In the genomic region with DNA sequence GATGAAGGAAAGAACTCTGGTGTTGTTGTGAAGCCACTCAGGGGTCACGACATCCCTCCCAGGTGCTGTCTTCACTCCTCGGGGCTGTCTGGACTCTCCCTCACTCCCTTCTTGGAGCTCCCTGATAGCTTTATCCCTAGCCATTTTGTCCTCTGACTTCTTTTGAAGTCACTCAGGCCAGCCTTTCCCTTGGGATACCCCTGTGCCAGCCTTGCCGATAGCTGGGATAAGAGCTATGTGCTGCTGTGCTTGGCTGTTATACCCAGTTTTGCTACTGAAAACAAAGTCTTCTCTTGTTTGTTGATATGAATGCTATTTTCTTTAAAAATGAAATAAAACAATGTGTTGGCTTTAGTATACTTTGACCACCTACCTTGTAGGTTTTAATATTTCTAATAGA, we compare ENCODE assay signal across 18 mouse cellular contexts.
DNase-seq lines count a peak whose midpoint lies in the region; ATAC-seq and TF ChIP-seq lines count a peak whose summit lies in the region.
"Had no signal": no experiment of that assay in that cellular context is flagged by ENCODE, and none has a peak within 500 bp of the region (broad histone marks: within the 10 kb centered on the region; RNA-seq: fewer than 3 reads in every experiment).

No protein-coding gene starts in this region.

- peaks cover 14% of the 10 kb centered on the region for H3K4me1 ChIP-seq in kidney, embryonic 15.5 days
- H3K4me1 ChIP-seq in kidney, adult 2 months (ENCODE audit: control insufficient read depth, insufficient read depth, low read length): peaks cover 10% of the 10 kb centered on the region
- H3K4me1 ChIP-seq in lung, postnatal 0 days (ENCODE audit: insufficient read depth, low read depth, low read length): peaks cover 12% of the 10 kb centered on the region

- H3K27ac ChIP-seq in kidney, embryonic 15.5 days: peak overlapping the region; percentile 82
- H3K27ac ChIP-seq in kidney, adult 2 months (ENCODE audit: insufficient read depth, low read depth, low read length): no peak overlapping the region
- H3K27ac ChIP-seq in lung, postnatal 0 days (ENCODE audit: low read length): peak overlapping the region; percentile 60; the same call in 1 of the 2 replicates
- no peak overlapping the region for H3K27ac ChIP-seq in gastrocnemius, adult 2 months
- H3K27ac ChIP-seq: embryonic facial prominence, embryonic 10.5 days; forebrain, embryonic 13.5 days; heart, embryonic 10.5 days had no signal

- H3K36me3 ChIP-seq in kidney, embryonic 15.5 days: no peaks in the 10 kb centered on the region
- no peaks in the 10 kb centered on the region for H3K36me3 ChIP-seq in kidney, adult 2 months (ENCODE audit: control insufficient read depth, insufficient read depth, low read length)
- no peaks in the 10 kb centered on the region for H3K36me3 ChIP-seq in lung, postnatal 0 days (ENCODE audit: insufficient read depth, low read length)
- H3K36me3 ChIP-seq: embryonic facial prominence, embryonic 10.5 days; heart, embryonic 10.5 days; hindbrain, embryonic 12.5 days had no signal

- no peak overlapping the region for H3K4me3 ChIP-seq in kidney, embryonic 15.5 days (replicated peaks)
- H3K4me3 ChIP-seq in kidney, adult 2 months (ENCODE audit: insufficient read depth, low read depth, low read length): no peak overlapping the region
- H3K4me3 ChIP-seq in lung, postnatal 0 days (ENCODE audit: low read depth, low read length): no peak overlapping the region
- H3K4me3 ChIP-seq in gastrocnemius, adult 2 months: no peak overlapping the region
- H3K4me3 ChIP-seq: embryonic facial prominence, embryonic 10.5 days; forebrain, embryonic 13.5 days; heart, embryonic 10.5 days; hindbrain, embryonic 12.5 days had no signal

- no peak for TF ChIP-seq POLR2A in kidney, adult 2 months (IDR thresholded peaks at IDR 0.05; ENCODE audit: low read depth, low read length)

- H3K27me3 ChIP-seq in kidney, embryonic 15.5 days: no peaks in the 10 kb centered on the region
- H3K27me3 ChIP-seq in kidney, adult 2 months (replicated peaks; ENCODE audit: control insufficient read depth, insufficient read depth, low read length): no peaks in the 10 kb centered on the region
- H3K27me3 ChIP-seq in lung, postnatal 0 days (replicated peaks; ENCODE audit: insufficient read depth, low read length): no peaks in the 10 kb centered on the region
- H3K27me3 ChIP-seq: forebrain, embryonic 13.5 days; hindbrain, embryonic 12.5 days had no signal

- no peak overlapping the region for H3K4me2 ChIP-seq in kidney, embryonic 15.5 days
- H3K4me2 ChIP-seq in lung, postnatal 0 days (replicated peaks; ENCODE audit: low read depth, low read length): no peak overlapping the region
- H3K4me2 ChIP-seq: forebrain, embryonic 13.5 days; hindbrain, embryonic 12.5 days had no signal

- no peak for TF ChIP-seq CTCF in kidney, adult 2 months (conservative IDR thresholded peaks at IDR 0.05; ENCODE audit: insufficient read depth, insufficient read length, low read depth, low read length)
- TF ChIP-seq CTCF in lung, postnatal 0 days (IDR thresholded peaks at IDR 0.05): no peak
- TF ChIP-seq CTCF in gastrocnemius, adult 2 months (IDR thresholded peaks at IDR 0.05): no peak

- DNase-seq in adrenal gland, postnatal 14 days: peak; percentile 54
- DNase-seq in adrenal gland, postnatal 4 days (ENCODE audit: low spot score in 2 of 2): no peak
- DNase-seq in kidney, adult 2 months: no peak
- no peak for DNase-seq in lung, postnatal 0 days (ENCODE audit: low spot score)
- DNase-seq in lung, postnatal 10 days: no peak
- no peak for DNase-seq in gastrocnemius, adult 2 months
- DNase-seq: adrenal gland, adult 2 months; cerebellum, adult 18-20 months; cerebellum, adult 9-11 months; forebrain, postnatal 0 days; gastrocnemius, postnatal 25 days; heart, postnatal 10 days; heart, postnatal 4 days had no signal

- ATAC-seq in kidney, embryonic 15.5 days (replicated peaks; ENCODE audit: low FRiP score): no peak
- no peak for ATAC-seq in lung, postnatal 0 days
- ATAC-seq: forebrain, embryonic 13.5 days; forebrain, postnatal 0 days had no signal

- WGBS in kidney, embryonic 15.5 days: 24% methylated on average over 3 of the region's 3 CpGs
- WGBS in kidney, adult 2 months: 58% methylated on average over 3 of the region's 3 CpGs
- WGBS in lung, postnatal 0 days: 49% methylated on average over 3 of the region's 3 CpGs

- H3K9me3 ChIP-seq in kidney, embryonic 15.5 days (replicated peaks): no peaks in the 10 kb centered on the region
- no peaks in the 10 kb centered on the region for H3K9me3 ChIP-seq in lung, postnatal 0 days (ENCODE audit: low read length)
- H3K9me3 ChIP-seq: embryonic facial prominence, embryonic 10.5 days; forebrain, embryonic 13.5 days; heart, embryonic 10.5 days; hindbrain, embryonic 12.5 days had no signal

- TF ChIP-seq EP300 in lung, postnatal 0 days (IDR thresholded peaks at IDR 0.05): no peak

- H3K9ac ChIP-seq in kidney, embryonic 15.5 days: no peak overlapping the region
- no peak overlapping the region for H3K9ac ChIP-seq in lung, postnatal 0 days (replicated peaks; ENCODE audit: low read depth)
- H3K9ac ChIP-seq: forebrain, embryonic 13.5 days; forebrain, postnatal 0 days; hindbrain, embryonic 12.5 days had no signal

- intact Hi-C loops in gastrocnemius, adult 2 months (cut with DNase I): no loop called here

Comparison
In these comparisons a context has a peak if more than half of its experiments do, and no peak if none do; other contexts are left out.
1. H3K27ac ChIP-seq: peak in kidney, embryonic 15.5 days (single experiment) and lung, postnatal 0 days (single experiment); none in kidney, adult 2 months (single experiment) and gastrocnemius, adult 2 months (single experiment).